Comparison of ENCODE assay signal across 28 mouse cellular contexts in genomic region chr16:84391756-84392155, GRCm38 (mm10).
A peak's percentile ranks its signal among the peaks of the same experiment; 100 is the strongest.
DNase-seq lines count a peak whose midpoint lies in the region; ATAC-seq and TF ChIP-seq lines count a peak whose summit lies in the region.
"Had no signal": no experiment of that assay in that cellular context is flagged by ENCODE, and none has a peak within 500 bp of the region (broad histone marks: within the 10 kb centered on the region; RNA-seq: fewer than 3 reads in every experiment).

No protein-coding gene starts in this region.

- no peak overlapping the region for H3K9ac ChIP-seq in hindbrain, embryonic 11.5 days (ENCODE audit: low read depth, low read length)
- H3K9ac ChIP-seq in hindbrain, embryonic 16.5 days (ENCODE audit: low read depth, low read length), result no peak overlapping the region
- H3K9ac ChIP-seq in midbrain, embryonic 13.5 days (replicated peaks), result no peak overlapping the region
- H3K9ac ChIP-seq: heart, embryonic 15.5 days; limb, embryonic 12.5 days; liver, embryonic 12.5 days; neural tube, embryonic 12.5 days had no signal

- no peak overlapping the region for H3K4me2 ChIP-seq in hindbrain, embryonic 11.5 days (replicated peaks; ENCODE audit: low read depth, low read length)
- H3K4me2 ChIP-seq in hindbrain, embryonic 16.5 days (ENCODE audit: low read length), result no peak overlapping the region
- no peak overlapping the region for H3K4me2 ChIP-seq in midbrain, embryonic 13.5 days (replicated peaks)
- H3K4me2 ChIP-seq: heart, embryonic 15.5 days; limb, embryonic 12.5 days; liver, embryonic 12.5 days; neural tube, embryonic 12.5 days had no signal

- H3K27me3 ChIP-seq in hindbrain, embryonic 11.5 days (ENCODE audit: control insufficient read depth, insufficient read depth, low read length), result no peaks in the 10 kb centered on the region
- H3K27me3 ChIP-seq in hindbrain, embryonic 16.5 days (replicated peaks; ENCODE audit: control insufficient read depth, insufficient read depth, low read length), result no peaks in the 10 kb centered on the region
- H3K27me3 ChIP-seq in embryonic facial prominence, embryonic 10.5 days (replicated peaks; ENCODE audit: low read depth, poor library complexity, severe bottlenecking), result no peaks in the 10 kb centered on the region
- no peaks in the 10 kb centered on the region for H3K27me3 ChIP-seq in midbrain, embryonic 13.5 days
- H3K27me3 ChIP-seq: heart, embryonic 15.5 days; limb, embryonic 12.5 days; liver, embryonic 12.5 days; neural tube, embryonic 12.5 days had no signal

- 55% methylated on average over 9 of the region's 9 CpGs for WGBS in hindbrain, embryonic 11.5 days
- 55% methylated on average over 9 of the region's 9 CpGs for WGBS in hindbrain, embryonic 16.5 days
- WGBS in embryonic facial prominence, embryonic 10.5 days, result 49% methylated on average over 9 of the region's 9 CpGs
- 44% methylated on average over 9 of the region's 9 CpGs for WGBS in midbrain, embryonic 13.5 days

- no peaks in the 10 kb centered on the region for H3K4me1 ChIP-seq in hindbrain, embryonic 11.5 days (replicated peaks; ENCODE audit: control insufficient read depth, insufficient read depth, low read length)
- no peaks in the 10 kb centered on the region for H3K4me1 ChIP-seq in hindbrain, embryonic 16.5 days (ENCODE audit: control insufficient read depth, insufficient read depth, low read depth, low read length)
- no peaks in the 10 kb centered on the region for H3K4me1 ChIP-seq in embryonic facial prominence, embryonic 10.5 days
- no peaks in the 10 kb centered on the region for H3K4me1 ChIP-seq in midbrain, embryonic 13.5 days (replicated peaks)
- H3K4me1 ChIP-seq: forebrain, embryonic 10.5 days; heart, embryonic 15.5 days; limb, embryonic 12.5 days; liver, embryonic 12.5 days; neural tube, embryonic 12.5 days had no signal

- H3K36me3 ChIP-seq in hindbrain, embryonic 11.5 days (ENCODE audit: control insufficient read depth, insufficient read depth, low read length), result no peaks in the 10 kb centered on the region
- H3K36me3 ChIP-seq in hindbrain, embryonic 16.5 days (ENCODE audit: control insufficient read depth, insufficient read depth, low read length), result no peaks in the 10 kb centered on the region
- no peaks in the 10 kb centered on the region for H3K36me3 ChIP-seq in embryonic facial prominence, embryonic 10.5 days (replicated peaks)
- no peaks in the 10 kb centered on the region for H3K36me3 ChIP-seq in midbrain, embryonic 13.5 days
- H3K36me3 ChIP-seq: forebrain, embryonic 10.5 days; heart, embryonic 15.5 days; limb, embryonic 12.5 days; liver, embryonic 12.5 days; neural tube, embryonic 12.5 days had no signal

- H3K27ac ChIP-seq in hindbrain, embryonic 11.5 days (ENCODE audit: low read depth, low read length), result no peak overlapping the region
- no peak overlapping the region for H3K27ac ChIP-seq in hindbrain, embryonic 16.5 days (ENCODE audit: low read depth, low read length)
- no peak overlapping the region for H3K27ac ChIP-seq in embryonic facial prominence, embryonic 10.5 days (replicated peaks)
- H3K27ac ChIP-seq in midbrain, embryonic 13.5 days, result peak overlapping the region; percentile 44; the same call in 1 of the 2 replicates
- H3K27ac ChIP-seq: forebrain, embryonic 10.5 days; gastrocnemius, adult 2 months; heart, embryonic 15.5 days; layer of hippocampus, adult 2 months; limb, embryonic 12.5 days; liver, embryonic 12.5 days; neural tube, embryonic 12.5 days had no signal

- H3K9me3 ChIP-seq in hindbrain, embryonic 11.5 days (ENCODE audit: control insufficient read depth, low read length), result no peaks in the 10 kb centered on the region
- H3K9me3 ChIP-seq in hindbrain, embryonic 16.5 days (ENCODE audit: control insufficient read depth, low read length), result no peaks in the 10 kb centered on the region
- no peaks in the 10 kb centered on the region for H3K9me3 ChIP-seq in embryonic facial prominence, embryonic 10.5 days
- H3K9me3 ChIP-seq in midbrain, embryonic 13.5 days, result no peaks in the 10 kb centered on the region
- H3K9me3 ChIP-seq: forebrain, embryonic 10.5 days; heart, embryonic 15.5 days; limb, embryonic 12.5 days; liver, embryonic 12.5 days; neural tube, embryonic 12.5 days had no signal

- no peak for TF ChIP-seq POLR2A in brain, embryonic 14.5 days (IDR thresholded peaks at IDR 0.05; ENCODE audit: borderline replicate concordance, extremely low read depth, insufficient read depth, insufficient read length, poor library complexity, severe bottlenecking)

- H3K4me3 ChIP-seq in hindbrain, embryonic 11.5 days (ENCODE audit: low read depth, low read length), result no peak overlapping the region
- H3K4me3 ChIP-seq in hindbrain, embryonic 16.5 days (ENCODE audit: low read length), result no peak overlapping the region
- H3K4me3 ChIP-seq in embryonic facial prominence, embryonic 10.5 days, result no peak overlapping the region
- no peak overlapping the region for H3K4me3 ChIP-seq in midbrain, embryonic 13.5 days (replicated peaks)
- H3K4me3 ChIP-seq: forebrain, embryonic 10.5 days; gastrocnemius, adult 2 months; heart, embryonic 15.5 days; layer of hippocampus, adult 2 months; limb, embryonic 12.5 days; liver, embryonic 12.5 days; neural tube, embryonic 12.5 days had no signal

- TF ChIP-seq CTCF in brain, embryonic 14.5 days (IDR thresholded peaks at IDR 0.05; ENCODE audit: borderline replicate concordance, extremely low read depth, insufficient read depth, insufficient read length), result no peak

- DNase-seq in hindbrain, embryonic 11.5 days (ENCODE audit: low spot score), result peak; percentile 12
- peak; percentile 63 for DNase-seq in brain, embryonic 14.5 days (ENCODE audit: low read depth)
- peak; percentile 14 for DNase-seq in embryonic facial prominence, embryonic 10.5 days (ENCODE audit: low spot score)
- DNase-seq in thymus, adult 18-20 months, result no peak
- DNase-seq in kidney, adult 11 months, result no peak
- DNase-seq in urinary bladder, postnatal 25 days (ENCODE audit: low spot score), result no peak
- DNase-seq: adrenal gland, postnatal 36 days; cerebellum, adult 11 months; cerebellum, adult 9-11 months; gastrocnemius, adult 2 months; heart, postnatal 4 days; kidney, adult 2 months; kidney, postnatal 14 days; layer of hippocampus, postnatal 36 days; lung, adult 18-20 months; lung, postnatal 10 days; right cerebral cortex, postnatal 25 days; thymus, postnatal 14 days had no signal

- ATAC-seq in hindbrain, embryonic 11.5 days (ENCODE audit: low FRiP score), result peak; percentile 36; the same call in 1 of the 2 replicates
- no peak for ATAC-seq in hindbrain, embryonic 16.5 days
- ATAC-seq in midbrain, embryonic 13.5 days, result 0 out of 2 replicates have a peak, but pooled peaks have one; percentile 45
- ATAC-seq: CD4-positive, CD25-positive, alpha-beta regulatory T cell, adult 4 months; inflammation-experienced regulatory T-cells, adult 6 months; liver, embryonic 12.5 days had no signal

Comparison
In these comparisons a context has a peak if more than half of its experiments do, and no peak if none do; other contexts are left out.
1. DNase-seq: peak in hindbrain, embryonic 11.5 days (single experiment), brain, embryonic 14.5 days (single experiment) and embryonic facial prominence, embryonic 10.5 days (single experiment); none in thymus, adult 18-20 months (0 of 2), kidney, adult 11 months (single experiment) and urinary bladder, postnatal 25 days (single experiment).